Mouse (Mus musculus): ENCODE data around the gene Btaf1.

GRCm38 (mm10) chr19:36883119-36883518 is 42.8 kb upstream of the Btaf1 start:
- TF ChIP-seq CTCF (conservative IDR thresholded peaks at IDR 0.05; ENCODE audit: insufficient read depth, insufficient read length, low read depth, low read length) (peak; percentile 28; the same call in 1 of the 2 replicates), POLR2A (IDR thresholded peaks at IDR 0.05; ENCODE audit: low read depth, low read length) (no peak)
